Mouse (Mus musculus) liver, embryonic 11.5 days (tissue): ENCODE measurements around the gene Defa35. TPM values are rescaled to one million over a fixed set of nuclear protein-coding genes. Genes with fewer than 3 reads are reported as not detected.
"Not testable (repeated sequence)": the region's sequence is repeated elsewhere in the genome, so short reads cannot be mapped to it uniquely, and the experiment has no call there.

Experiments used
- ATAC-seq: fragments of 200-750 bp; cut with Nextera tagmentation; replicated peaks from 2 replicates; pipeline ENCODE4 v1.8.0; 2017; ENCODE audit warnings: moderate number of reproducible peaks, mild to moderate bottlenecking, moderate TSS enrichment, moderate library complexity; ENCODE audit not compliant: low FRiP score
- DNase-seq: peaks from one replicate; pipeline ENCODE4 v3.0.0-alpha.2; 2017; ENCODE audit warnings: low spot score
- H3K27ac ChIP-seq: fragments of 300-500 bp; sonication (generic); 2 replicates; pipeline ENCODE4 v1.5.1; 2014; ENCODE audit warnings: mild to moderate bottlenecking, low read depth, low read length, control low read depth
- H3K27me3 ChIP-seq: fragments of 300-500 bp; sonication (generic); replicated peaks from 2 replicates; pipeline ENCODE4 v1.6.1; 2014; ENCODE audit warnings: low read length, mixed read lengths; ENCODE audit not compliant: control insufficient read depth, insufficient read depth
- H3K36me3 ChIP-seq: fragments of 300-500 bp; sonication (generic); 2 replicates; pipeline ENCODE4 v1.6.1; 2014; ENCODE audit warnings: mild to moderate bottlenecking, low read length, moderate library complexity, mixed read lengths; ENCODE audit not compliant: control insufficient read depth, insufficient read depth
- H3K4me1 ChIP-seq: fragments of 300-500 bp; sonication (generic); replicated peaks from 2 replicates; pipeline ENCODE4 v1.6.1; 2014; ENCODE audit warnings: low read length, mixed read lengths; ENCODE audit not compliant: control insufficient read depth, insufficient read depth
- H3K4me2 ChIP-seq: fragments of 300-500 bp; sonication (generic); 2 replicates; pipeline ENCODE4 v1.6.1; 2014; ENCODE audit warnings: mild to moderate bottlenecking, control low read depth, moderate library complexity
- H3K4me3 ChIP-seq: fragments of 300-500 bp; sonication (generic); 2 replicates; pipeline ENCODE4 v1.5.1; 2014; ENCODE audit warnings: low read depth, low read length, control low read depth
- H3K9ac ChIP-seq: fragments of 300-500 bp; sonication (generic); 2 replicates; pipeline ENCODE4 v1.6.1; 2014; ENCODE audit warnings: low read depth, low read length, control low read depth
- H3K9me3 ChIP-seq: fragments of 300-500 bp; sonication (generic); 2 replicates; pipeline ENCODE4 v1.6.1; 2016; ENCODE audit warnings: low read length, inconsistent platforms, mixed read lengths; ENCODE audit not compliant: control insufficient read depth
- WGBS: fragments of 180-500 bp; shearing (Covaris S2); extraction: QIAGEN DNeasy Blood & Tissue Kit; methylation state at CpG from one replicate; pipeline ENCODE4 v1.1.7; 2014; 5-methylcytosine and 5-hydroxymethylcytosine counted together
- polyA plus RNA-seq: library from polyadenylated mRNA; unstranded; fragments of >200 nt; fragmentation: Nextera tagmentation; extraction: Ambion mirVana; gene quantifications from 2 replicates; pipeline ENCODE4 v1.2.1, GENCODE M21; 2014

The Defa35 gene
- not detected in 2 replicates for polyA plus RNA-seq

DNA sequence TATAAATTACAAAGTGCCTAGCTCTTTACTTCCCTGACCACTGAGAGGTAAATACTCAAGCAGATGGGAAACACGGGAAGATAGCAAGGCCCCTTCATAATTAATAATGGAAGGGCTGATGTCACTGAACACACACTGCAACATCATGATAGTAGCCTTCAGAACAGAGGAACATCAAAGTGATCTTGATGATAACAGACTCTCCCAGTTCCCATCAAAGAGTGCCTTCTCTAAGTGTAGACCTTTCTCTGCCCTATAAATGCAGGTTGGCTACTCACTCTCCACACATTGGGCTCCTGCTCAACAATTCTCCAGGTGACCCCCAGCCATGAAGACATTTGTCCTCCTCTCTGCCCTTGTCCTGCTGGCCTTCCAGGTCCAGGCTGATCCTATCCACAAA lies at the start of gene Defa35:
Gene Defa35 (plus strand): TSS at position 301 of the 400 bp plus-strand sequence.
- not testable (repeated sequence) for H3K9me3 ChIP-seq, H3K4me1 ChIP-seq
- WGBS, result 80% methylated on average over 1 of the region's 1 CpGs

DNA sequence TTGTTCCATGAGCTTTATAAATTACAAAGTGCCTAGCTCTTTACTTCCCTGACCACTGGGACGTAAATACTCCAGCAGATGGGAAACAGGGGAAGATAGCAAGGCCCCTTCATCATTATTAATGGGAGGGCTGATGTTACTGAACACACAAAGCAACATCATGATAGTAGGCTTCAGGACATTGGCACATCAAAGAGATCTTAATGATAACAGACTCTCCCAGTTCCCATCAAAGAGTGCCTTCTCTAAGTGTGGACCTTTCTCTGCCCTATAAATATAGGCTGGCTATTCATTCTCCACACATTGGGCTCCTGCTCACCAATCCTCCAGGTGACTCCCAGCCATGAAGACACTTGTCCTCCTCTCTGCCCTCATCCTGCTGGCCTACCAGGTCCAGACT lies 39.6 kb upstream of the Defa35 start, which contains the start of gene Defa21:
Gene Defa21 (plus strand): TSS at position 301 of the 400 bp plus-strand sequence.
- ATAC-seq, H3K27me3 ChIP-seq, H3K4me3 ChIP-seq, H3K36me3 ChIP-seq, H3K4me1 ChIP-seq, H3K9me3 ChIP-seq, DNase-seq, H3K4me2 ChIP-seq, H3K9ac ChIP-seq, H3K27ac ChIP-seq: not testable (repeated sequence)
- no CpG with 5 or more reads among the region's 1 CpGs for WGBS

More for the DNA sequence above, at the start of gene Defa35:
- H3K36me3 ChIP-seq, H3K9ac ChIP-seq, H3K27me3 ChIP-seq, DNase-seq, H3K27ac ChIP-seq, H3K4me3 ChIP-seq, ATAC-seq, H3K4me2 ChIP-seq: not testable (repeated sequence)

DNA sequence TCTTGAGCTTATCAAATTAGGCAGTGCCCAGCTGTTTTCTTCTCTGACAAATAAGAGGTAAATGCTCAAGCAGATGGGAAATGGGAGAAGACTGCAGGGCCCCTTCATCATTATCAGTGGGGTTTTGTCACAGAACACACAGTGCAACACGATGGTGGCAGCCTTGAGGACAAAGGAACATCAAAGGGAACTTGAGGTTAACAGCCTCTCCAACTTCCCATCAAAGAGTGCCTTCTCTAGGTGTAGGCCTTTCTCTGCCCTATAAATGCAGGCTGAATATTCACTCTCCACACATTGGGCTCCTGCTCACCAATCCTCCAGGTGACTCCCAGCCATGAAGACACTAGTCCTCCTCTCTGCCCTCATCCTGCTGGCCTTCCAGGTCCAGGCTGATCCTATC lies 10.1 kb upstream of the Defa35 start, which contains the start of gene Defa23:
Gene Defa23 (plus strand): TSS at position 301 of the 400 bp plus-strand sequence.
- DNase-seq, H3K27ac ChIP-seq, H3K4me3 ChIP-seq, H3K36me3 ChIP-seq, H3K9ac ChIP-seq, ATAC-seq, H3K4me1 ChIP-seq, H3K4me2 ChIP-seq, H3K9me3 ChIP-seq, H3K27me3 ChIP-seq: not testable (repeated sequence)
- no CpG with 5 or more reads among the region's 1 CpGs for WGBS

DNA sequence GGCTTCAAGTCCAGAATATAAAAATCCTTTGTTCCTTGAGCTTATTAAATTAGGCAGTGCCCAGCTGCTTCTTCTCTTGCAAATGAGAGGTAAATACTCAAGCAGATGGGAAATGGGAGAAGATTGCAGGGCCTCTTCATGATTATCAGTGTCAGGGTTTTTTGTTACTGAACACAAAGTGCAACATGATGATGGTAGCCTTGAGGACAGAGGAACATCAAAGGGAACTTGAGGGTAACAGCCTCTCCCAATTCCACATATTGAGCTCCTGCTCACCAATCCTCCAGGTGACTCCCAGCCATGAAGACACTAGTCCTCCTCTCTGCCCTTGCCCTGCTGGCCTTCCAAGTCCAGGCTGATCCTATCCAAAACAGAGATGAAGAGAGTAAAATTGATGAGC lies 19.3 kb downstream of the Defa35 start, which contains the start of gene Defa25:
Gene Defa25 (plus strand): TSS at position 301 of the 400 bp plus-strand sequence.
- H3K36me3 ChIP-seq, H3K4me2 ChIP-seq, H3K9ac ChIP-seq, DNase-seq, H3K27ac ChIP-seq, H3K4me1 ChIP-seq, H3K27me3 ChIP-seq, H3K4me3 ChIP-seq, ATAC-seq, H3K9me3 ChIP-seq: not testable (repeated sequence)

DNA sequence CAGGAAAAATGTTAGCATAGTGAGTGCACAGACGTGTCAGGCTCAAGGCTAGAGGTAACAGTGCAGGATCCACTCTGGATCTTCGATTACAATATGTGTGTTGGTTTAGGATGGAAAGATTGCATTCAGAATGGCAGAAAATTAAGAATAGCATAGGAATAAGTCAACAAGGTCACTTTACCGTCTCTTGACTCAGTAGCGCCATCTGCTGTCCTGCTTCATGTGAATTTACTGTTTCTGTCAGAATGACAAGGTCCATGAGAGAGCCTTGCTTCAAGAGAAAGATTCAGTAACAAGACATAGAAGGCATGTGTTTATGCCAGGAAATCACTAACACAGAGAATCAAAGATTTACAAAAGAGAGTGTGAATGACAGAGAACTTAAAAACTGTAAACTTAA lies 28.3 kb downstream of the Defa35 start:
- ATAC-seq (no peak), DNase-seq (no peak)
- Histone ChIP-seq H3K9me3 (no peaks in the 10 kb centered on the region), H3K4me1 (no peaks in the 10 kb centered on the region), H3K27ac (no peak overlapping the region), H3K4me2 (no peak overlapping the region), H3K36me3 (no peaks in the 10 kb centered on the region), H3K4me3 (no peak overlapping the region), H3K9ac (no peak overlapping the region), H3K27me3 (no peaks in the 10 kb centered on the region)
- WGBS, result 39% methylated on average over 4 of the region's 4 CpGs

DNA sequence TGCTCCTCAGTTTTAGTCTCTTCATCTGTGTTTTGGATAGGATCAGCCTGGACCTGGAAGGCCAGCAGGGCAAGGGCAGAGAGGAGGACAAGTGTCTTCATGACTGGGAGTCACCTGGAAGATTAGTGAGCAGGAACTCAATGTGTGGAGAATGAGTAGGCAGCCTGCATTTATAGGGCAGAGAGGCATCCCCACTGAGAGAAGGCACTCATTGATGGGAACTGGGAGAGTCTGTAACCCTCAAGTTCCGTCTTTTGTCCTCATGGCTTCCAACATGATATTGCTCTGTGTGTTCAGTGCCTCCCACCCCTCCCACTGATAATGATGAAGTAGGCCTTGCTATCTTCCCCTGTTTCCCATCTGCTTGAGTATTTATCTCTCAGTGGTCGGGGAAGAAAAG lies 31.1 kb downstream of the Defa35 start, which contains the start of gene Gm14851:
Gene Gm14851 (minus strand): TSS at position 101 of the 400 bp plus-strand sequence.
- H3K9ac ChIP-seq, H3K4me2 ChIP-seq, ATAC-seq, H3K27me3 ChIP-seq, H3K27ac ChIP-seq, H3K9me3 ChIP-seq, H3K36me3 ChIP-seq, H3K4me1 ChIP-seq, DNase-seq, H3K4me3 ChIP-seq: not testable (repeated sequence)
- WGBS, result no CpG with 5 or more reads among the region's 2 CpGs

Other genes starting within 250 kb of the Defa35 start
- gene Defb33, start 172.4 kb upstream of the Defa35 start, polyA plus RNA-seq, result not detected in 2 replicates
- gene Gm15056, start 162.4 kb upstream of the Defa35 start, polyA plus RNA-seq, result not detected in 2 replicates
- gene Gm6040, start 143.0 kb upstream of the Defa35 start, polyA plus RNA-seq, result not detected in 2 replicates
- not detected in 2 replicates for gene AY761185, start 120.3 kb upstream of the Defa35 start, polyA plus RNA-seq
- not detected in 2 replicates for gene Defa21, start 39.5 kb upstream of the Defa35 start, polyA plus RNA-seq
- not detected in 2 replicates for gene Defa23, start 10.0 kb upstream of the Defa35 start, polyA plus RNA-seq
- not detected in 2 replicates for gene Defa25, start 19.4 kb downstream of the Defa35 start, polyA plus RNA-seq
- not detected in 2 replicates for gene Gm14851, start 31.0 kb downstream of the Defa35 start, polyA plus RNA-seq
- gene Defa30, start 69.6 kb downstream of the Defa35 start, polyA plus RNA-seq, result not detected in 2 replicates
- not detected in 2 replicates for gene Defa22, start 97.2 kb downstream of the Defa35 start, polyA plus RNA-seq
- not detected in 2 replicates for gene Defa31, start 126.6 kb downstream of the Defa35 start, polyA plus RNA-seq
- gene Gm15293, start 136.5 kb downstream of the Defa35 start, polyA plus RNA-seq, result not detected in 2 replicates
- not detected in 2 replicates for gene Gm15292, start 184.7 kb downstream of the Defa35 start, polyA plus RNA-seq